Mouse (Mus musculus): Measurements from ENCODE around the gene Trmt44. TPM values are rescaled to one million over a fixed set of nuclear protein-coding genes. Genes with fewer than 3 reads are reported as not detected.
A peak's percentile ranks its signal among the peaks of the same experiment; 100 is the strongest.

Gene Trmt44
- polyA plus RNA-seq, 1 experiment from 2014 or later: 9.4 TPM

GRCm38 (mm10) chr5:35582445-35583220, 7.8 kb upstream of the Trmt44 start, which contains the start of gene Acox3:
TSS of gene Acox3 (plus strand) at chr5:35583040.
- peaks cover 11% of the 10 kb centered on the region for H3K4me1 ChIP-seq
- H3K27me3 ChIP-seq (ENCODE audit: insufficient read depth, poor library complexity, severe bottlenecking): 0 out of 2 replicates have a peak, but pooled peaks cover 3% of the 10 kb centered on the region
- DNase-seq (ENCODE audit: low spot score): peak; percentile 97
- peak within 1 kb of the TSS; percentile 75 for H3K4me3 ChIP-seq
- H3K9me3 ChIP-seq: no peaks in the 10 kb centered on the region
- H3K27ac ChIP-seq: peak within 1 kb of the TSS; percentile 86
- H3K36me3 ChIP-seq: no peaks in the 10 kb centered on the region
- 1% methylated on average over 35 of the region's 35 CpGs for WGBS

GRCm38 (mm10) chr5:35580156-35580922, 5.5 kb upstream of the Trmt44 start:
- Histone ChIP-seq H3K4me3 (no peak overlapping the region), H3K4me1 (peaks cover 12% of the 10 kb centered on the region), H3K27ac (no peak overlapping the region), H3K36me3 (no peaks in the 10 kb centered on the region), H3K27me3 (ENCODE audit: insufficient read depth, poor library complexity, severe bottlenecking) (0 out of 2 replicates have a peak, but pooled peaks cover 9% of the 10 kb centered on the region), H3K9me3 (no peaks in the 10 kb centered on the region)
- no peak for DNase-seq (ENCODE audit: low spot score)
- WGBS: 57% methylated on average over 3 of the region's 3 CpGs

- DNase-seq (ENCODE audit: low spot score): no peak
- Histone ChIP-seq H3K9me3 (no peaks in the 10 kb centered on the region), H3K27ac (no peak overlapping the region), H3K4me1 (peaks cover 19% of the 10 kb centered on the region), H3K4me3 (no peak overlapping the region), H3K27me3 (ENCODE audit: insufficient read depth, poor library complexity, severe bottlenecking) (0 out of 2 replicates have a peak, but pooled peaks cover 9% of the 10 kb centered on the region), H3K36me3 (no peaks in the 10 kb centered on the region)
- 38% methylated on average over 5 of the region's 5 CpGs for WGBS
Measured at GRCm38 (mm10) chr5:35579247-35579893, 4.5 kb upstream of the Trmt44 start.

GRCm38 (mm10) chr5:35578411-35578810, 3.5 kb upstream of the Trmt44 start:
- H3K4me3 ChIP-seq: no peak overlapping the region
- peaks cover 24% of the 10 kb centered on the region for H3K4me1 ChIP-seq
- H3K36me3 ChIP-seq: peaks cover 3% of the 10 kb centered on the region
- no peak for DNase-seq (ENCODE audit: low spot score)
- no peak overlapping the region for H3K27ac ChIP-seq
- no peaks in the 10 kb centered on the region for H3K9me3 ChIP-seq
- 0 out of 2 replicates have a peak, but pooled peaks cover 9% of the 10 kb centered on the region for H3K27me3 ChIP-seq (ENCODE audit: insufficient read depth, poor library complexity, severe bottlenecking)
- WGBS: 61% methylated on average over 2 of the region's 2 CpGs

- Histone ChIP-seq H3K27me3 (ENCODE audit: insufficient read depth, poor library complexity, severe bottlenecking) (0 out of 2 replicates have a peak, but pooled peaks cover 9% of the 10 kb centered on the region), H3K4me1 (peaks cover 17% of the 10 kb centered on the region), H3K9me3 (no peaks in the 10 kb centered on the region), H3K27ac (no peak overlapping the region), H3K36me3 (peaks cover 21% of the 10 kb centered on the region), H3K4me3 (no peak overlapping the region)
- WGBS: 88% methylated on average over 10 of the region's 10 CpGs
- no peak for DNase-seq (ENCODE audit: low spot score)
Measured at GRCm38 (mm10) chr5:35576409-35577020, 1.6 kb upstream of the Trmt44 start.

- no peak for DNase-seq (ENCODE audit: low spot score)
- Histone ChIP-seq H3K9me3 (no peaks in the 10 kb centered on the region), H3K4me3 (no peak overlapping the region), H3K4me1 (peaks cover 17% of the 10 kb centered on the region), H3K27me3 (ENCODE audit: insufficient read depth, poor library complexity, severe bottlenecking) (no peaks in the 10 kb centered on the region), H3K27ac (no peak overlapping the region), H3K36me3 (peaks cover 70% of the 10 kb centered on the region)
- WGBS: 93% methylated on average over 6 of the region's 6 CpGs
Measured at GRCm38 (mm10) chr5:35571546-35571945, 3.3 kb downstream of the Trmt44 start.

GRCm38 (mm10) chr5:35566632-35567031, 8.2 kb downstream of the Trmt44 start:
- DNase-seq (ENCODE audit: low spot score): no peak
- Histone ChIP-seq H3K27ac (no peak overlapping the region), H3K36me3 (peaks cover 98% of the 10 kb centered on the region), H3K4me1 (peaks cover 11% of the 10 kb centered on the region; the same call in 1 of the 2 replicates), H3K4me3 (no peak overlapping the region), H3K27me3 (ENCODE audit: insufficient read depth, poor library complexity, severe bottlenecking) (no peaks in the 10 kb centered on the region), H3K9me3 (no peaks in the 10 kb centered on the region)
- 91% methylated on average over 4 of the region's 4 CpGs for WGBS

GRCm38 (mm10) chr5:35565217-35565616, 9.7 kb downstream of the Trmt44 start:
- H3K36me3 ChIP-seq: peaks cover 97% of the 10 kb centered on the region
- WGBS: 88% methylated on average over 9 of the region's 9 CpGs

GRCm38 (mm10) chr5:35563449-35563848, 11.4 kb downstream of the Trmt44 start:
- H3K27me3 ChIP-seq (ENCODE audit: insufficient read depth, poor library complexity, severe bottlenecking): no peaks in the 10 kb centered on the region
- H3K4me1 ChIP-seq: peaks cover 28% of the 10 kb centered on the region
- DNase-seq (ENCODE audit: low spot score): peak; percentile 85
- H3K27ac ChIP-seq: no peak overlapping the region
- peaks cover 84% of the 10 kb centered on the region for H3K36me3 ChIP-seq
- no peak overlapping the region for H3K4me3 ChIP-seq
- WGBS: 0% methylated on average over 1 of the region's 1 CpGs
- H3K9me3 ChIP-seq: no peaks in the 10 kb centered on the region

More at GRCm38 (mm10) chr5:35565217-35565616, 9.7 kb downstream of the Trmt44 start:
- Histone ChIP-seq H3K9me3 (no peaks in the 10 kb centered on the region), H3K27me3 (ENCODE audit: insufficient read depth, poor library complexity, severe bottlenecking) (no peaks in the 10 kb centered on the region), H3K4me3 (no peak overlapping the region), H3K4me1 (peaks cover 11% of the 10 kb centered on the region; the same call in 1 of the 2 replicates), H3K27ac (no peak overlapping the region)
- DNase-seq (ENCODE audit: low spot score): no peak

- no peak overlapping the region for H3K4me3 ChIP-seq
- peak; percentile 67 for DNase-seq (ENCODE audit: low spot score)
- WGBS: 76% methylated on average over 2 of the region's 2 CpGs
- peaks cover 82% of the 10 kb centered on the region for H3K36me3 ChIP-seq
- no peaks in the 10 kb centered on the region for H3K27me3 ChIP-seq (ENCODE audit: insufficient read depth, poor library complexity, severe bottlenecking)
- H3K9me3 ChIP-seq: no peaks in the 10 kb centered on the region
- H3K27ac ChIP-seq: no peak overlapping the region
- peaks cover 37% of the 10 kb centered on the region for H3K4me1 ChIP-seq
Measured at GRCm38 (mm10) chr5:35562616-35563015, 12.3 kb downstream of the Trmt44 start.

- H3K36me3 ChIP-seq: peaks cover 76% of the 10 kb centered on the region
- peak overlapping the region; percentile 86 for H3K27ac ChIP-seq
- no peaks in the 10 kb centered on the region for H3K27me3 ChIP-seq (ENCODE audit: insufficient read depth, poor library complexity, severe bottlenecking)
- H3K9me3 ChIP-seq: no peaks in the 10 kb centered on the region
- peaks cover 39% of the 10 kb centered on the region for H3K4me1 ChIP-seq
- peak; percentile 84 for DNase-seq (ENCODE audit: low spot score)
- H3K4me3 ChIP-seq: no peak overlapping the region; the same call in 1 of the 2 replicates
- 31% methylated on average over 8 of the region's 8 CpGs for WGBS
Measured at GRCm38 (mm10) chr5:35559447-35559846, 15.4 kb downstream of the Trmt44 start.

GRCm38 (mm10) chr5:35557946-35558621, 16.8 kb downstream of the Trmt44 start:
- Histone ChIP-seq H3K9me3 (no peaks in the 10 kb centered on the region), H3K27ac (peak overlapping the region; percentile 71; the same call in 1 of the 2 replicates), H3K36me3 (peaks cover 63% of the 10 kb centered on the region), H3K27me3 (ENCODE audit: insufficient read depth, poor library complexity, severe bottlenecking) (no peaks in the 10 kb centered on the region), H3K4me3 (no peak overlapping the region), H3K4me1 (peaks cover 38% of the 10 kb centered on the region)
- WGBS: 81% methylated on average over 13 of the region's 13 CpGs
- no peak for DNase-seq (ENCODE audit: low spot score)

All from heart, embryonic 10.5 days (tissue).